Mouse (Mus musculus) CH12.LX (cell line): Measurements from ENCODE around the gene Tomm40. TPM values are rescaled to one million over a fixed set of nuclear protein-coding genes. Genes with fewer than 3 reads are reported as not detected.

Experiments used
- DNase-seq: peaks from one replicate; pipeline ENCODE4 v3.0.0-alpha.2; 2013; ENCODE audit errors: extremely low read depth
- H3K27ac ChIP-seq: 2 replicates; pipeline ENCODE4 v1.5.1; 2012; ENCODE audit warnings: low read depth, mild to moderate bottlenecking, control low read depth, moderate library complexity; ENCODE audit not compliant: insufficient read depth
- H3K27me3 ChIP-seq: replicated peaks from 2 replicates; pipeline ENCODE3; 2012; ENCODE audit warnings: inconsistent platforms
- H3K36me3 ChIP-seq, 2 experiments: replicated peaks in 1 of 2; 2 replicates each; pipeline versions ENCODE3 to v1.6.1; 2012; ENCODE audit warnings: inconsistent platforms in 1 of 2, low read length in 1 of 2, mild to moderate bottlenecking in 1 of 2, mixed read lengths in 1 of 2, moderate library complexity in 1 of 2; ENCODE audit not compliant: control insufficient read depth in 1 of 2, insufficient read depth in 1 of 2
- H3K4me1 ChIP-seq, 2 experiments: 2 replicates each; pipeline ENCODE4 v1.6.1; 2012; ENCODE audit warnings: inconsistent platforms in 1 of 2, moderate library complexity in 1 of 2; ENCODE audit not compliant: insufficient read depth in 2 of 2, control insufficient read depth in 1 of 2
- H3K4me2 ChIP-seq: 2 replicates; pipeline ENCODE4 v1.6.1; 2012; ENCODE audit warnings: low read depth, mild to moderate bottlenecking, control low read depth; ENCODE audit not compliant: poor library complexity, insufficient read depth, severe bottlenecking
- H3K4me3 ChIP-seq, 3 experiments: fragments of 150-350 bp in 1 of 3; sonication (generic) in 1 of 3; replicated peaks in 1 of 3; 2 replicates each; pipeline versions ENCODE3 to v1.5.1; 2011 to 2012; ENCODE audit warnings: low read depth in 2 of 3, low read length in 2 of 3, mild to moderate bottlenecking in 2 of 3, moderate library complexity in 2 of 3, control low read depth in 1 of 3, improper control_type of control experiment in 1 of 3, inconsistent platforms in 1 of 3, mixed read lengths in 1 of 3; ENCODE audit not compliant: poor library complexity in 1 of 3
- H3K79me2 ChIP-seq: replicated peaks from 2 replicates; pipeline ENCODE4 v1.6.1; 2012; ENCODE audit warnings: mild to moderate bottlenecking, moderate library complexity; ENCODE audit not compliant: control insufficient read depth, poor library complexity, insufficient read depth, severe bottlenecking; ENCODE audit errors: extremely low read depth
- H3K9ac ChIP-seq: 2 replicates; pipeline ENCODE4 v1.6.1; 2012; ENCODE audit warnings: low read depth, mild to moderate bottlenecking, control low read depth, moderate library complexity; ENCODE audit not compliant: insufficient read depth
- H3K9me3 ChIP-seq: replicated peaks from 2 replicates; pipeline ENCODE3; 2012; ENCODE audit warnings: low read length, inconsistent platforms, mixed read lengths
- BHLHE40 ChIP-seq: IDR thresholded peaks from 2 replicates; pipeline ENCODE4 v1.6.1; 2011; ENCODE audit warnings: mild to moderate bottlenecking, low read depth, low read length, improper control_type of control experiment
- CHD1 ChIP-seq: IDR thresholded peaks from 2 replicates; pipeline ENCODE4 v1.6.1; 2012; ENCODE audit warnings: low read depth, low read length, improper control_type of control experiment, inconsistent platforms
- CHD2 ChIP-seq: IDR thresholded peaks from 2 replicates; pipeline ENCODE4 v1.6.1; 2011; ENCODE audit warnings: low read length, improper control_type of control experiment
- CTCF ChIP-seq, 2 experiments: IDR thresholded peaks in 1 of 2; conservative IDR thresholded peaks in 1 of 2; 2 replicates each; pipeline ENCODE4 v1.5.1; 2011 to 2012; ENCODE audit warnings: low read depth in 2 of 2, low read length in 2 of 2, improper control_type of control experiment in 1 of 2, inconsistent platforms in 1 of 2, mild to moderate bottlenecking in 1 of 2, moderate library complexity in 1 of 2
- E2F4 ChIP-seq: IDR thresholded peaks from 2 replicates; pipeline ENCODE4 v1.6.1; 2011; ENCODE audit warnings: low read depth, low read length, improper control_type of control experiment; ENCODE audit not compliant: insufficient replicate concordance
- ETS1 ChIP-seq: conservative IDR thresholded peaks from 2 replicates; pipeline ENCODE4 v1.6.1; 2012; ENCODE audit warnings: low read depth, mild to moderate bottlenecking, inconsistent platforms, low read length, improper control_type of control experiment, moderate library complexity
- HCFC1 ChIP-seq: IDR thresholded peaks from 2 replicates; pipeline ENCODE4 v1.6.1; 2012; ENCODE audit warnings: low read depth, mild to moderate bottlenecking, inconsistent platforms, low read length, improper control_type of control experiment
- IRF4 ChIP-seq: IDR thresholded peaks from 2 replicates; pipeline ENCODE4 v1.6.1; 2014; ENCODE audit warnings: low read depth, mild to moderate bottlenecking, inconsistent platforms, low read length, improper control_type of control experiment
- JUN ChIP-seq: IDR thresholded peaks from 2 replicates; pipeline ENCODE4 v1.6.1; 2011; ENCODE audit warnings: low read depth, mild to moderate bottlenecking, low read length, improper control_type of control experiment, moderate library complexity; ENCODE audit not compliant: insufficient read depth
- JUND ChIP-seq: conservative IDR thresholded peaks from 2 replicates; pipeline ENCODE4 v1.6.1; 2011; ENCODE audit warnings: low read depth, low read length, improper control_type of control experiment
- KAT2A ChIP-seq: IDR thresholded peaks from 2 replicates; pipeline ENCODE4 v1.6.1; 2012; ENCODE audit warnings: low read length, improper control_type of control experiment, inconsistent platforms; ENCODE audit not compliant: insufficient replicate concordance
- MAFK ChIP-seq: IDR thresholded peaks from 2 replicates; pipeline ENCODE4 v1.6.1; 2011; ENCODE audit warnings: low read length, improper control_type of control experiment; ENCODE audit not compliant: insufficient replicate concordance
- MAZ ChIP-seq: IDR thresholded peaks from 2 replicates; pipeline ENCODE4 v1.6.1; 2012; ENCODE audit warnings: low read depth, mild to moderate bottlenecking, inconsistent platforms, low read length, improper control_type of control experiment, moderate library complexity
- MEF2A ChIP-seq: IDR thresholded peaks from 2 replicates; pipeline ENCODE4 v1.6.1; 2014; ENCODE audit warnings: low read depth, mild to moderate bottlenecking, inconsistent platforms, low read length, improper control_type of control experiment, borderline replicate concordance
- MXI1 ChIP-seq: IDR thresholded peaks from 2 replicates; pipeline ENCODE4 v1.6.1; 2011; ENCODE audit warnings: mild to moderate bottlenecking, low read depth, low read length, improper control_type of control experiment
- MYC ChIP-seq: IDR thresholded peaks from 2 replicates; pipeline ENCODE4 v1.6.1; 2011; ENCODE audit warnings: low read depth, mild to moderate bottlenecking, improper control_type of control experiment, low read length
- NELFE ChIP-seq: IDR thresholded peaks from 2 replicates; pipeline ENCODE4 v1.6.1; 2011; ENCODE audit warnings: low read depth, low read length, improper control_type of control experiment
- POLR2A ChIP-seq: IDR thresholded peaks from 2 replicates; pipeline ENCODE4 v1.6.1; 2011; ENCODE audit warnings: low read depth, mild to moderate bottlenecking, improper control_type of control experiment, low read length
- POLR2AphosphoS2 ChIP-seq: IDR thresholded peaks from 2 replicates; pipeline ENCODE4 v1.6.1; 2011; ENCODE audit warnings: low read depth, low read length, improper control_type of control experiment
- RAD21 ChIP-seq: IDR thresholded peaks from 2 replicates; pipeline ENCODE4 v1.6.1; 2011; ENCODE audit warnings: low read depth, mild to moderate bottlenecking, low read length, improper control_type of control experiment, moderate library complexity
- RCOR1 ChIP-seq: conservative IDR thresholded peaks from 2 replicates; pipeline ENCODE4 v1.6.1; 2012; ENCODE audit warnings: low read depth, mild to moderate bottlenecking, inconsistent platforms, low read length, improper control_type of control experiment
- SIN3A ChIP-seq: IDR thresholded peaks from 2 replicates; pipeline ENCODE4 v1.6.1; 2012; ENCODE audit warnings: low read length, improper control_type of control experiment, inconsistent platforms
- SMC3 ChIP-seq: IDR thresholded peaks from 2 replicates; pipeline ENCODE4 v1.6.1; 2011; ENCODE audit warnings: low read depth, low read length, improper control_type of control experiment
- TBP ChIP-seq: conservative IDR thresholded peaks from 2 replicates; pipeline ENCODE4 v1.6.1; 2011; ENCODE audit warnings: low read depth, low read length, improper control_type of control experiment
- TCF12 ChIP-seq: IDR thresholded peaks from 2 replicates; pipeline ENCODE4 v1.6.1; 2014; ENCODE audit warnings: low read depth, mild to moderate bottlenecking, inconsistent platforms, low read length, improper control_type of control experiment
- UBTF ChIP-seq: IDR thresholded peaks from 2 replicates; pipeline ENCODE4 v1.6.1; 2012; ENCODE audit warnings: low read depth, mild to moderate bottlenecking, inconsistent platforms, low read length, improper control_type of control experiment, moderate library complexity
- USF1 ChIP-seq: IDR thresholded peaks from 2 replicates; pipeline ENCODE4 v1.6.1; 2014; ENCODE audit warnings: low read depth, mild to moderate bottlenecking, inconsistent platforms, low read length, improper control_type of control experiment
- ZKSCAN1 ChIP-seq: IDR thresholded peaks from 2 replicates; pipeline ENCODE4 v1.6.1; 2012; ENCODE audit warnings: low read depth, inconsistent platforms, low read length, improper control_type of control experiment, borderline replicate concordance
- ZNF384 ChIP-seq: IDR thresholded peaks from 2 replicates; pipeline ENCODE4 v1.6.1; 2012; ENCODE audit warnings: low read depth, low read length, improper control_type of control experiment, inconsistent platforms
- dilution Hi-C: fragments of 300-500 bp; cut with MboI; formaldehyde crosslinking; loops from 2 replicates; pipeline ENCODE4 v1.14.3; 2020; ENCODE audit warnings: low sequenced_read_pairs; ENCODE audit not compliant: extremely low pct_unique_long_range_greater_than_20kb, extremely low pct_ligation_motif_present
- in situ Hi-C: fragments of 300-500 bp; cut with MboI; formaldehyde crosslinking; loops from 3 replicates; pipeline ENCODE4 v1.14.3; 2019; ENCODE audit warnings: low sequenced_read_pairs, low pct_ligation_motif_present, low pct_unique_long_range_greater_than_20kb, mixed read lengths
- polyA plus RNA-seq: library from polyadenylated mRNA; unstranded; fragments of >175 nt; gene quantifications from 2 replicates; pipeline ENCODE4 v1.2.1, GENCODE M21; 2012; ENCODE audit warnings: low read depth; ENCODE audit not compliant: insufficient read length
- total RNA-seq, 2 experiments: library from RNA; depleted of rRNA; stranded (reverse); fragments of 300-350 nt in 1 of 2; fragments of >200 nt in 1 of 2; gene quantifications; 2 replicates each; pipeline ENCODE4 v1.2.3; 2012 to 2014

The Tomm40 gene
- total and polyA plus RNA-seq, 3 experiments = 115 to 221 (median 179) TPM

- no peaks in the 10 kb centered on the region for H3K27me3 ChIP-seq
- peaks cover 18% of the 10 kb centered on the region for H3K79me2 ChIP-seq
- H3K4me3 ChIP-seq = peak overlapping the region; percentile 88 to 92 (median 91)
- peaks cover 32 to 40% of the 10 kb centered on the region in 2 experiments for H3K36me3 ChIP-seq
- TF ChIP-seq TBP (no peak), ZKSCAN1 (no peak), JUND (no peak), BHLHE40 (no peak), MYC (no peak), USF1 (no peak), HCFC1 (no peak), MEF2A (no peak), JUN (no peak), MAZ (no peak), SMC3 (no peak), E2F4 (no peak), KAT2A (no peak), ETS1 (no peak), POLR2A (no peak), RCOR1 (no peak), UBTF (no peak), SIN3A (no peak)
- peak overlapping the region; percentile 72 for H3K4me2 ChIP-seq
- dilution Hi-C loops = no loop called here
- peaks cover 9 to 39% of the 10 kb centered on the region in 2 experiments; a peak in 3 of 4 replicates for H3K4me1 ChIP-seq
- DNase-seq = no peak
- H3K9ac ChIP-seq = peak overlapping the region; percentile 94
- H3K9me3 ChIP-seq = no peaks in the 10 kb centered on the region
- H3K27ac ChIP-seq = peak overlapping the region; percentile 47
- in situ Hi-C loops = loop anchor here (5.0 kb wide), 1 partner anchor 48 kb away; the partner anchor contains the start of gene Clptm1
Observed at GRCm38 (mm10) chr7:19714836-19715235, 402 bp downstream of the Tomm40 start.

- Histone ChIP-seq H3K9me3 (no peaks in the 10 kb centered on the region), H3K4me3 (no peak overlapping the region), H3K27ac (no peak overlapping the region), H3K79me2 (peaks cover 18% of the 10 kb centered on the region), H3K27me3 (no peaks in the 10 kb centered on the region), H3K9ac (no peak overlapping the region), H3K4me1 (peaks cover 9 to 39% of the 10 kb centered on the region in 2 experiments; a peak in 3 of 4 replicates), H3K4me2 (peak overlapping the region; percentile 72; the same call in 1 of the 2 replicates), H3K36me3 (peaks cover 44 to 52% of the 10 kb centered on the region in 2 experiments)
- in situ Hi-C loops (loop anchor here (5.0 kb wide), 1 partner anchor 46 kb away; the partner anchor contains the start of gene Clptm1), dilution Hi-C loops (no loop called here)
- no peak for TF ChIP-seq SMC3
- no peak for TF ChIP-seq KAT2A
- TF ChIP-seq MEF2A = no peak
- no peak for TF ChIP-seq ZNF384
- no peak for TF ChIP-seq CHD2
- no peak for TF ChIP-seq RAD21
- no peak for TF ChIP-seq NELFE
- no peak for TF ChIP-seq IRF4
- no peak for TF ChIP-seq ETS1
- TF ChIP-seq POLR2AphosphoS2 = no peak
- TF ChIP-seq CTCF (conservative IDR thresholded peaks at IDR 0.05 in 1 of 2, IDR thresholded peaks at IDR 0.05 in 1 of 2; ENCODE audit: low read depth in 2 of 2, low read length in 2 of 2) = no peak
- TF ChIP-seq MAFK = no peak
- TF ChIP-seq MXI1 = no peak
- TF ChIP-seq TCF12 = no peak
- TF ChIP-seq CHD1 = no peak
- no peak for TF ChIP-seq POLR2A
- TF ChIP-seq HCFC1 = no peak
- TF ChIP-seq MAZ = no peak
- TF ChIP-seq JUN = no peak
- no peak for DNase-seq
Observed at GRCm38 (mm10) chr7:19713598-19713997, 1.6 kb downstream of the Tomm40 start.
